9 mouse cellular contexts compared by ENCODE assay signal in the genomic region with DNA sequence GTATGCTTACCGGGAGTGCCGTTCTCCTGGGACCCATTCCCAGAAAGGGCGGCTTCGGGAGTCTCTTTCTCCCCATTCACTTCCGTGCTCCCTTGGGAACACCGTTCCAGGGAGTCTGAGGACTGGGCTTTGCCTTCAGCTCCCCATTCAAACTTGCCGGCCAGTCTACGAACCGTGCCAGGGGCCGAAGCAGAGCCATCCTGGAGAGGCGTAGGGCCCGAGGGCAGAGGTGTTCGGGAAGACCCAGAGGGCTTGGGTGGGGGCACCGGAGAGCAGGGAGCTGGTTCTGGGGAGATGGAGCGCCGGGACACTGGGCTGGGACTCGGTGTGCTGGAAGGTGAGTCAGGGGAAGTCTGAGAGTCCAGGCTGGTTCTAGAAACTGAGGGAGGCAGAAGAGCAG. TPM values are rescaled to one million over a fixed set of nuclear protein-coding genes. Genes with fewer than 3 reads are reported as not detected.
DNase-seq lines count a peak whose midpoint lies in the region; ATAC-seq and TF ChIP-seq lines count a peak whose summit lies in the region.
"Had no signal": no experiment of that assay in that cellular context is flagged by ENCODE, and none has a peak within 500 bp of the region (broad histone marks: within the 10 kb centered on the region; RNA-seq: fewer than 3 reads in every experiment).

No protein-coding gene starts in this region.

- H3K9ac ChIP-seq in heart, adult 2 months (ENCODE audit: low read depth, low read length) = peak overlapping the region; percentile 67
- H3K9ac ChIP-seq in midbrain, embryonic 11.5 days (ENCODE audit: low read length) = peak overlapping the region; percentile 56

- peaks cover 7% of the 10 kb centered on the region for H3K36me3 ChIP-seq in heart, adult 2 months (ENCODE audit: control insufficient read depth, insufficient read depth, low read length)
- H3K36me3 ChIP-seq in G1E (replicated peaks) = no peaks in the 10 kb centered on the region
- no peaks in the 10 kb centered on the region for H3K36me3 ChIP-seq in hindbrain, embryonic 10.5 days
- H3K36me3 ChIP-seq in midbrain, embryonic 11.5 days (ENCODE audit: control insufficient read depth, insufficient read depth, low read length) = no peaks in the 10 kb centered on the region

- intact Hi-C loops in heart, adult 2 months (cut with DNase I) = no loop called here
- intact Hi-C loops in heart, postnatal 25 days (cut with DNase I) = no loop called here

- no peak for DNase-seq in heart, adult 2 months
- DNase-seq in heart, postnatal 25 days (ENCODE audit: low spot score) = no peak
- no peak for DNase-seq in G1E (ENCODE audit: low spot score)
- DNase-seq in hindbrain, embryonic 10.5 days (ENCODE audit: low spot score) = peak; percentile 29
- DNase-seq in midbrain, embryonic 11.5 days (ENCODE audit: low spot score, missing footprints) = peak; percentile 92
- no peak for DNase-seq in urinary bladder, postnatal 14 days (ENCODE audit: low spot score)
- no peak for DNase-seq in right cerebral cortex, postnatal 36 days (ENCODE audit: low spot score in 2 of 2)
- no peak for DNase-seq in gastrocnemius, postnatal 25 days

- H3K27me3 ChIP-seq in heart, adult 2 months (ENCODE audit: control insufficient read depth, insufficient read depth, low read length) = no peaks in the 10 kb centered on the region; the same call in 1 of the 2 replicates
- H3K27me3 ChIP-seq in G1E (ENCODE audit: insufficient read depth, low read length) = peaks cover 69% of the 10 kb centered on the region
- peaks cover 79% of the 10 kb centered on the region for H3K27me3 ChIP-seq in hindbrain, embryonic 10.5 days (ENCODE audit: insufficient read depth, poor library complexity, severe bottlenecking)
- H3K27me3 ChIP-seq in midbrain, embryonic 11.5 days (ENCODE audit: control insufficient read depth, insufficient read depth, low read length) = peaks cover 28% of the 10 kb centered on the region

- no peaks in the 10 kb centered on the region for H3K79me2 ChIP-seq in heart, adult 2 months (replicated peaks; ENCODE audit: control insufficient read depth, insufficient read depth, low read length)

- WGBS in heart, adult 2 months = 2% methylated on average over 17 of the region's 17 CpGs
- WGBS in hindbrain, embryonic 10.5 days = 2% methylated on average over 17 of the region's 17 CpGs
- whole genome bisulfite sequencing in midbrain, embryonic 11.5 days = 1% methylated on average over 17 of the region's 17 CpGs

- H3K27ac ChIP-seq in heart, adult 2 months = peak overlapping the region; percentile 52
- peak overlapping the region; percentile 64 for H3K27ac ChIP-seq in hindbrain, embryonic 10.5 days
- no peak overlapping the region for H3K27ac ChIP-seq in midbrain, embryonic 11.5 days (ENCODE audit: low read depth, low read length)

- no peak for TF ChIP-seq EP300 in heart, adult 2 months (IDR thresholded peaks at IDR 0.05; ENCODE audit: insufficient read depth, low read depth, low read length)

- H3K4me1 ChIP-seq in heart, adult 2 months (ENCODE audit: control insufficient read depth, insufficient read depth, low read length) = peaks cover 7% of the 10 kb centered on the region
- peaks cover 17% of the 10 kb centered on the region for H3K4me1 ChIP-seq in G1E (ENCODE audit: insufficient read depth, low read depth, low read length)
- H3K4me1 ChIP-seq in hindbrain, embryonic 10.5 days (replicated peaks) = peaks cover 28% of the 10 kb centered on the region
- H3K4me1 ChIP-seq in midbrain, embryonic 11.5 days (ENCODE audit: control insufficient read depth, insufficient read depth, low read length) = peaks cover 10% of the 10 kb centered on the region

- ATAC-seq in G1E (ENCODE audit: extremely low read depth, insufficient number of reproducible peaks, low FRiP score, poor library complexity, severe bottlenecking) = no peak
- ATAC-seq in midbrain, embryonic 11.5 days (ENCODE audit: low FRiP score) = no peak

- no peak for TF ChIP-seq POLR2A in heart, adult 2 months (IDR thresholded peaks at IDR 0.05; ENCODE audit: insufficient read depth, low read depth, low read length)

- H3K4me3 ChIP-seq in heart, adult 2 months = peak overlapping the region; percentile 50
- H3K4me3 ChIP-seq in G1E (ENCODE audit: low read depth, low read length) = peak overlapping the region; percentile 42; the same call in 1 of the 2 replicates
- H3K4me3 ChIP-seq in hindbrain, embryonic 10.5 days = peak overlapping the region; percentile 51
- H3K4me3 ChIP-seq in midbrain, embryonic 11.5 days (ENCODE audit: low read depth, low read length) = peak overlapping the region; percentile 27

- no peak for TF ChIP-seq CTCF in heart, adult 2 months (IDR thresholded peaks at IDR 0.05)
- no peak for TF ChIP-seq CTCF in G1E (IDR thresholded peaks at IDR 0.05; ENCODE audit: low read depth, low read length)

- no peaks in the 10 kb centered on the region for H3K9me3 ChIP-seq in G1E (replicated peaks)
- no peaks in the 10 kb centered on the region for H3K9me3 ChIP-seq in hindbrain, embryonic 10.5 days
- no peaks in the 10 kb centered on the region for H3K9me3 ChIP-seq in midbrain, embryonic 11.5 days (ENCODE audit: control insufficient read depth, low read length)

- peak overlapping the region; percentile 70 for H3K4me2 ChIP-seq in midbrain, embryonic 11.5 days

RNA-seq across cellular contexts. Expression of gene Arhgef15, which starts 2.9 kb away (rescaled TPM):
- 10 to 100 TPM; 27.8 to 28.5 TPM for total RNA-seq in heart, adult 2 months (2021)
- 52.9 and 77.3 TPM in 2 replicates for polyA plus RNA-seq in heart, adult 2 months (2012; rRNA removed)
- 10 to 100 TPM; 28.1 to 32.4 TPM for total RNA-seq in heart, postnatal 25 days (2021)
- total RNA-seq in G1E (2014; fragmentation: Nextera tagmentation) (not detected in 2 replicates), G1E (2017) (0.12 and 0.22 TPM in 2 replicates)
- not detected in 2 replicates for polyA plus RNA-seq in G1E (2012)
- 7.9 and 8.6 TPM in 2 replicates for polyA plus RNA-seq in hindbrain, embryonic 10.5 days (2016; fragmentation: Nextera tagmentation; extraction: Ambion mirVana)
- 3.7 and 4.2 TPM in 2 replicates for polyA plus RNA-seq in midbrain, embryonic 11.5 days (2014; fragmentation: Nextera tagmentation; extraction: Ambion mirVana)
- total RNA-seq in gastrocnemius, postnatal 25 days (2021) = 1 to 10 TPM; 8.4 to 9.6 TPM

RNA-seq across cellular contexts. Expression of gene Slc25a35, which starts 13.5 kb away (rescaled TPM):
- 1 to 10 TPM; 4.2 to 5.3 TPM for total RNA-seq in heart, adult 2 months (2021)
- 21.6 and 24.2 TPM in 2 replicates for polyA plus RNA-seq in heart, adult 2 months (2012; rRNA removed)
- total RNA-seq in heart, postnatal 25 days (2021) = 1 to 10 TPM; 6.4 to 7.4 TPM
- total RNA-seq in G1E (2014; fragmentation: Nextera tagmentation) (5.2 and 5.8 TPM in 2 replicates), G1E (2017) (0.93 and 1.1 TPM in 2 replicates)
- 1.2 and 1.3 TPM in 2 replicates for polyA plus RNA-seq in G1E (2012)
- 2.0 and 2.5 TPM in 2 replicates for polyA plus RNA-seq in hindbrain, embryonic 10.5 days (2016; fragmentation: Nextera tagmentation; extraction: Ambion mirVana)
- 1.1 and 1.2 TPM in 2 replicates for polyA plus RNA-seq in midbrain, embryonic 11.5 days (2014; fragmentation: Nextera tagmentation; extraction: Ambion mirVana)
- total RNA-seq in gastrocnemius, postnatal 25 days (2021) = 1 to 10 TPM; 3.8 to 4.6 TPM

RNA-seq across cellular contexts. Expression of gene Rangrf, which starts 20.6 kb away (rescaled TPM):
- 100 to 1,000 TPM in 1 of 2 experiments, 10 to 100 TPM in 1; 80.7 to 100 TPM for total RNA-seq in heart, adult 2 months (2021)
- 145 and 169 TPM in 2 replicates for polyA plus RNA-seq in heart, adult 2 months (2012; rRNA removed)
- total RNA-seq in heart, postnatal 25 days (2021) = 10 to 100 TPM; 80.3 to 89.1 TPM
- total RNA-seq in G1E (2014; fragmentation: Nextera tagmentation) (16.1 and 21.8 TPM in 2 replicates), G1E (2017) (16.2 and 18.4 TPM in 2 replicates)
- 7.8 and 8.1 TPM in 2 replicates for polyA plus RNA-seq in G1E (2012)
- 69.7 and 78.1 TPM in 2 replicates for polyA plus RNA-seq in hindbrain, embryonic 10.5 days (2016; fragmentation: Nextera tagmentation; extraction: Ambion mirVana)
- 54.5 and 55.3 TPM in 2 replicates for polyA plus RNA-seq in midbrain, embryonic 11.5 days (2014; fragmentation: Nextera tagmentation; extraction: Ambion mirVana)
- total RNA-seq in gastrocnemius, postnatal 25 days (2021) = 10 to 100 TPM; 59.6 to 60.4 TPM

RNA-seq across cellular contexts. Expression of gene Odf4, which starts 27.5 kb away (rescaled TPM):
- not detected for total RNA-seq in heart, adult 2 months (2021)
- 0.25 and 0.41 TPM in 2 replicates for polyA plus RNA-seq in heart, adult 2 months (2012; rRNA removed)
- total RNA-seq in heart, postnatal 25 days (2021) = not detected
- total RNA-seq in G1E (2014; fragmentation: Nextera tagmentation) (not detected in 2 replicates), G1E (2017) (not detected in 2 replicates)
- polyA plus RNA-seq in G1E (2012) = not detected in 2 replicates
- polyA plus RNA-seq in hindbrain, embryonic 10.5 days (2016; fragmentation: Nextera tagmentation; extraction: Ambion mirVana) = not detected in 2 replicates
- polyA plus RNA-seq in midbrain, embryonic 11.5 days (2014; fragmentation: Nextera tagmentation; extraction: Ambion mirVana) = not detected in 2 replicates
- not detected for total RNA-seq in gastrocnemius, postnatal 25 days (2021)
- total RNA-seq: heart, adult 18-20 months had no signal

RNA-seq across cellular contexts. Expression of gene Rpl26, which starts 53.0 kb away (rescaled TPM):
- total RNA-seq in heart, adult 2 months (2021) = 100 to 1,000 TPM; 648 to 707 TPM
- 494 and 639 TPM in 2 replicates for polyA plus RNA-seq in heart, adult 2 months (2012; rRNA removed)
- 100 to 1,000 TPM; 612 to 679 TPM for total RNA-seq in heart, postnatal 25 days (2021)
- total RNA-seq in G1E (2014; fragmentation: Nextera tagmentation) (1,627 and 1,719 TPM in 2 replicates), G1E (2017) (4,471 and 4,820 TPM in 2 replicates)
- polyA plus RNA-seq in G1E (2012) = 273 and 318 TPM in 2 replicates
- 904 and 972 TPM in 2 replicates for polyA plus RNA-seq in hindbrain, embryonic 10.5 days (2016; fragmentation: Nextera tagmentation; extraction: Ambion mirVana)
- 841 and 881 TPM in 2 replicates for polyA plus RNA-seq in midbrain, embryonic 11.5 days (2014; fragmentation: Nextera tagmentation; extraction: Ambion mirVana)
- 100 to 1,000 TPM; 573 to 637 TPM for total RNA-seq in gastrocnemius, postnatal 25 days (2021)

Comparison
In these comparisons a context has a peak if more than half of its experiments do, and no peak if none do; other contexts are left out.
1. DNase-seq: peak in hindbrain, embryonic 10.5 days (single experiment) and midbrain, embryonic 11.5 days (single experiment); none in heart, adult 2 months (0 of 2), heart, postnatal 25 days (single experiment), G1E (single experiment), urinary bladder, postnatal 14 days (single experiment), right cerebral cortex, postnatal 36 days (0 of 2) and gastrocnemius, postnatal 25 days (single experiment).
2. RNA of gene Arhgef15, which starts 2.9 kb away (total RNA-seq): 28.1 to 32.4 TPM in heart, postnatal 25 days, 27.8 to 28.5 TPM in heart, adult 2 months and 8.4 to 9.6 TPM in gastrocnemius, postnatal 25 days; 0.12 to 0.22 TPM in G1E; every median in the first group is over 4 times any median in the second.
3. Peak in every context shown above with its lines, with median percentiles within 50 percentile points of each other: H3K4me3 ChIP-seq.